Comparison of ENCODE assay signal across 21 mouse cellular contexts in the genomic region with DNA sequence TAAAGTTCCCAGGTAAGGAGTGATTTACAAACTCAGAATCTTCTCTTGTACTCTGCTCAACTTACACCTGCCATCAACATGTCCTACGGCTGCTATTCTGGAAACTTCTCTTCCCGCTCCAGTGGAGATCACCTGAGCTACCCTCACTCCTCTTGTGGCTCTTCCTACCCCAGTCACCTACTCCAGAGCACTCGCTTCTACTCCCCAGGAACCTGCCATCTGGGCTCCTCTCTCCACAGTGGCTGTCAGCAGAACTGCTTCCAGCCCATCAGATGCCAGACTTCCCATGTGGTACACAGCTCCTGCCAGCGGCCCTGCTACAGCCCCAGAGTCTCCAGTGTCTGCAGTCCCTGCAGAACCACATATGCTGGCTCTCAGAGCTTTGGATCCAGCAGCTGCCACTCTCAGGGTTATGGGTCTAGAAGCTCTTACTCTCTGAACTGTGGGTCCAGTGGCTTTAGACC. TPM values are rescaled to one million over a fixed set of nuclear protein-coding genes. Genes with fewer than 3 reads are reported as not detected.
A peak's percentile ranks its signal among the peaks of the same experiment; 100 is the strongest.
DNase-seq lines count a peak whose midpoint lies in the region; ATAC-seq and TF ChIP-seq lines count a peak whose summit lies in the region.
"Had no signal": no experiment of that assay in that cellular context is flagged by ENCODE, and none has a peak within 500 bp of the region (broad histone marks: within the 10 kb centered on the region; RNA-seq: fewer than 3 reads in every experiment).

A gene (plus strand): TSS at position 51 of the 464 bp plus-strand sequence.

- DNase-seq in G1E (ENCODE audit: low spot score) = no peak
- DNase-seq in cerebellum, adult 9-11 months = peak; percentile 21
- DNase-seq in gastrocnemius, postnatal 10 days = peak; percentile 30
- DNase-seq in heart, adult 8-10 months (ENCODE audit: low spot score) = no peak
- DNase-seq: B cell, adult 2 months; kidney, adult 2 months; kidney, postnatal 4 days; lung, adult 2 months; right cerebral cortex, adult 18-20 months had no signal

- no peak within 1 kb of the TSS for H3K27ac ChIP-seq in forebrain, embryonic 15.5 days (replicated peaks)
- no peak within 1 kb of the TSS for H3K27ac ChIP-seq in forebrain, embryonic 12.5 days
- H3K27ac ChIP-seq in kidney, embryonic 15.5 days = no peak within 1 kb of the TSS
- H3K27ac ChIP-seq: embryonic facial prominence, embryonic 13.5 days; macrophage; midbrain, embryonic 13.5 days had no signal

- ATAC-seq in forebrain, embryonic 15.5 days (replicated peaks) = peak; percentile 63
- no peak for ATAC-seq in forebrain, embryonic 12.5 days (ENCODE audit: low FRiP score)
- peak; percentile 8; the same call in 1 of the 2 replicates for ATAC-seq in G1E (ENCODE audit: extremely low read depth, insufficient number of reproducible peaks, low FRiP score, poor library complexity, severe bottlenecking)
- ATAC-seq in kidney, embryonic 15.5 days (replicated peaks; ENCODE audit: low FRiP score) = no peak
- ATAC-seq in granulocyte monocyte progenitor cell, adult 5-6 weeks (replicated peaks; ENCODE audit: poor library complexity, severe bottlenecking) = no peak
- ATAC-seq: midbrain, embryonic 13.5 days had no signal

- H3K4me1 ChIP-seq in forebrain, embryonic 15.5 days = no peaks in the 10 kb centered on the region
- H3K4me1 ChIP-seq in forebrain, embryonic 12.5 days = no peaks in the 10 kb centered on the region
- no peaks in the 10 kb centered on the region for H3K4me1 ChIP-seq in G1E (ENCODE audit: insufficient read depth, low read depth, low read length)
- H3K4me1 ChIP-seq in kidney, embryonic 15.5 days = no peaks in the 10 kb centered on the region
- H3K4me1 ChIP-seq: embryonic facial prominence, embryonic 13.5 days; midbrain, embryonic 13.5 days had no signal

- H3K36me3 ChIP-seq in forebrain, embryonic 15.5 days = no peaks in the 10 kb centered on the region
- no peaks in the 10 kb centered on the region for H3K36me3 ChIP-seq in forebrain, embryonic 12.5 days (replicated peaks)
- no peaks in the 10 kb centered on the region for H3K36me3 ChIP-seq in G1E (replicated peaks)
- H3K36me3 ChIP-seq in kidney, embryonic 15.5 days = no peaks in the 10 kb centered on the region
- H3K36me3 ChIP-seq: embryonic facial prominence, embryonic 13.5 days; midbrain, embryonic 13.5 days had no signal

- no peak within 1 kb of the TSS for H3K9ac ChIP-seq in forebrain, embryonic 15.5 days (replicated peaks)
- no peak within 1 kb of the TSS for H3K9ac ChIP-seq in forebrain, embryonic 12.5 days
- H3K9ac ChIP-seq in kidney, embryonic 15.5 days = no peak within 1 kb of the TSS
- H3K9ac ChIP-seq: embryonic facial prominence, embryonic 13.5 days; midbrain, embryonic 13.5 days had no signal

- H3K4me2 ChIP-seq in forebrain, embryonic 15.5 days (replicated peaks) = no peak within 1 kb of the TSS
- H3K4me2 ChIP-seq in forebrain, embryonic 12.5 days = no peak within 1 kb of the TSS
- H3K4me2 ChIP-seq in kidney, embryonic 15.5 days = no peak within 1 kb of the TSS
- H3K4me2 ChIP-seq: embryonic facial prominence, embryonic 13.5 days; midbrain, embryonic 13.5 days had no signal

- WGBS in forebrain, embryonic 15.5 days = 76% methylated on average over 4 of the region's 4 CpGs
- 85% methylated on average over 4 of the region's 4 CpGs for WGBS in forebrain, embryonic 12.5 days
- WGBS in kidney, embryonic 15.5 days = 82% methylated on average over 4 of the region's 4 CpGs

- H3K4me3 ChIP-seq in forebrain, embryonic 15.5 days = no peak within 1 kb of the TSS
- H3K4me3 ChIP-seq in forebrain, embryonic 12.5 days (replicated peaks) = no peak within 1 kb of the TSS
- H3K4me3 ChIP-seq in G1E (ENCODE audit: low read depth, low read length) = no peak within 1 kb of the TSS
- H3K4me3 ChIP-seq in kidney, embryonic 15.5 days (replicated peaks) = no peak within 1 kb of the TSS
- H3K4me3 ChIP-seq: embryonic facial prominence, embryonic 13.5 days; midbrain, embryonic 13.5 days had no signal

- no peak for TF ChIP-seq CTCF in G1E (IDR thresholded peaks at IDR 0.05; ENCODE audit: low read depth, low read length)

- no peaks in the 10 kb centered on the region for H3K9me3 ChIP-seq in forebrain, embryonic 15.5 days
- no peaks in the 10 kb centered on the region for H3K9me3 ChIP-seq in forebrain, embryonic 12.5 days
- H3K9me3 ChIP-seq in G1E (replicated peaks) = peaks cover 9% of the 10 kb centered on the region; the same call in 1 of the 2 replicates
- no peaks in the 10 kb centered on the region for H3K9me3 ChIP-seq in kidney, embryonic 15.5 days (replicated peaks)
- H3K9me3 ChIP-seq: embryonic facial prominence, embryonic 13.5 days; midbrain, embryonic 13.5 days had no signal

- H3K27me3 ChIP-seq in forebrain, embryonic 15.5 days = no peaks in the 10 kb centered on the region
- no peaks in the 10 kb centered on the region for H3K27me3 ChIP-seq in forebrain, embryonic 12.5 days
- H3K27me3 ChIP-seq in G1E (ENCODE audit: insufficient read depth, low read length) = no peaks in the 10 kb centered on the region
- H3K27me3 ChIP-seq in kidney, embryonic 15.5 days = no peaks in the 10 kb centered on the region
- H3K27me3 ChIP-seq: embryonic facial prominence, embryonic 13.5 days; midbrain, embryonic 13.5 days had no signal

RNA-seq across cellular contexts. Expression of the gene that starts here (rescaled TPM):
- not detected in 2 replicates for polyA plus RNA-seq in forebrain, embryonic 15.5 days (2015; fragmentation: Nextera tagmentation; extraction: Ambion mirVana)
- not detected in 2 replicates for polyA plus RNA-seq in forebrain, embryonic 12.5 days (2016; fragmentation: Nextera tagmentation; extraction: Ambion mirVana)
- total RNA-seq in G1E (2014; fragmentation: Nextera tagmentation) = not detected in 2 replicates
- 0.27 TPM in 1 of 2 replicates, not detected in the other for total RNA-seq in G1E (2017)
- not detected in 2 replicates for polyA plus RNA-seq in G1E (2012)
- not detected for total RNA-seq in gastrocnemius, postnatal 10 days (2021)
- not detected in 2 replicates for polyA plus RNA-seq in kidney, embryonic 15.5 days (2015; fragmentation: Nextera tagmentation; extraction: Ambion mirVana)
- total RNA-seq in heart, adult 8-10 months (2022) = not detected
- not detected in 2 replicates for total RNA-seq in granulocyte monocyte progenitor cell, adult 5-6 weeks (2014; fragmentation: Nextera tagmentation)
- total RNA-seq in granulocyte monocyte progenitor cell, adult 5-6 weeks (2017) = not detected in 2 replicates
- total RNA-seq: left cerebral cortex, postnatal 14 days; liver, adult 2 months had no signal
- polyA plus RNA-seq: cortical plate, adult 2 months; embryonic facial prominence, embryonic 13.5 days; gonadal fat pad, adult 2 months; heart, embryonic 16.5 days; kidney, adult 2 months; liver, adult 2 months; lung, adult 2 months; macrophage; midbrain, embryonic 13.5 days had no signal

Comparison
In these comparisons a context has a peak if more than half of its experiments do, and no peak if none do; other contexts are left out.
1. Peak in ATAC-seq in forebrain, embryonic 15.5 days; RNA of the gene not detected or under 1 TPM.
2. Peak in ATAC-seq in G1E; RNA of the gene not detected or under 1 TPM.
3. Peak in DNase-seq in gastrocnemius, postnatal 10 days; RNA of the gene not detected or under 1 TPM.